Mouse (Mus musculus) heart, adult 2 months (tissue): Measurements from ENCODE around the gene Csrp1. TPM values are rescaled to one million over a fixed set of nuclear protein-coding genes. Genes with fewer than 3 reads are reported as not detected.

Source experiments
- DNase-seq, 2 experiments: peaks; one replicate each; pipeline ENCODE4 v3.0.0; 2021
- H3K27ac ChIP-seq: fragments of 200-600 bp; 2 replicates; pipeline ENCODE4 v1.8.1; 2022
- H3K27me3 ChIP-seq: fragments of 200-500 bp; 2 replicates; pipeline ENCODE4 v1.6.1; 2012; ENCODE audit warnings: mild to moderate bottlenecking, low read length, inconsistent platforms, mixed read lengths; ENCODE audit not compliant: control insufficient read depth, insufficient read depth
- H3K36me3 ChIP-seq: fragments of 200-500 bp; 2 replicates; pipeline ENCODE4 v1.6.1; 2012; ENCODE audit warnings: low read length, inconsistent platforms; ENCODE audit not compliant: control insufficient read depth, insufficient read depth
- H3K4me1 ChIP-seq: fragments of 200-500 bp; 2 replicates; pipeline ENCODE4 v1.6.1; 2011; ENCODE audit warnings: low read length; ENCODE audit not compliant: control insufficient read depth, insufficient read depth
- H3K4me3 ChIP-seq: fragments of 200-600 bp; 2 replicates; pipeline ENCODE4 v1.8.1; 2022
- H3K79me2 ChIP-seq: fragments of 200-500 bp; replicated peaks from 2 replicates; pipeline ENCODE4 v1.6.1; 2012; ENCODE audit warnings: mild to moderate bottlenecking, inconsistent platforms, low read length, moderate library complexity, mixed read lengths; ENCODE audit not compliant: control insufficient read depth, insufficient read depth
- H3K9ac ChIP-seq: fragments of 200-500 bp; 2 replicates; pipeline ENCODE4 v1.6.1; 2012; ENCODE audit warnings: low read depth, mild to moderate bottlenecking, control low read depth, inconsistent platforms, low read length, mixed read lengths
- CTCF ChIP-seq: fragments of 200-600 bp; IDR thresholded peaks from 2 replicates; pipeline ENCODE4 v1.8.1; 2022; ENCODE audit warnings: antibody characterized with exemption, mild to moderate bottlenecking, moderate library complexity
- EP300 ChIP-seq: fragments of 200-500 bp; IDR thresholded peaks from 2 replicates; pipeline ENCODE4 v1.6.1; 2011; ENCODE audit warnings: low read depth, low read length, control low read depth; ENCODE audit not compliant: insufficient read depth
- POLR2A ChIP-seq: fragments of 200-500 bp; IDR thresholded peaks from 2 replicates; pipeline ENCODE4 v1.6.1; 2011; ENCODE audit warnings: mild to moderate bottlenecking, low read depth, low read length, control low read depth; ENCODE audit not compliant: insufficient read depth
- WGBS: fragments of 180-500 bp; shearing (Covaris S2); methylation state at CpG from one replicate; pipeline ENCODE4 v1.1.7; 2018; 5-methylcytosine and 5-hydroxymethylcytosine counted together
- intact Hi-C: fragments of 180-260 bp; cut with DNase I; formaldehyde crosslinking; loops from one replicate; pipeline ENCODE4 v1.15.1; 2025
- polyA plus RNA-seq: library from polyadenylated mRNA; depleted of rRNA; stranded (reverse); fragments of >200 nt; gene quantifications from 2 replicates; pipeline ENCODE4 v1.2.3, GENCODE M21; 2012
- total RNA-seq, 2 experiments: library from RNA; stranded (reverse); gene quantifications; 2 replicates each; pipeline ENCODE4 v1.2.3; 2021

Csrp1 gene
- total and polyA plus RNA-seq, 3 experiments = 50.1 to 99.2 (median 50.5) TPM

GRCm38 (mm10) chr1:135759685-135760084, 39.8 kb downstream of the Csrp1 start:
- no peak for DNase-seq
- TF ChIP-seq EP300 (no peak), POLR2A (no peak), CTCF (no peak)
- H3K27me3 ChIP-seq = no peaks in the 10 kb centered on the region
- intact Hi-C loops = no loop called here
- H3K79me2 ChIP-seq = no peaks in the 10 kb centered on the region
- no peak overlapping the region for H3K27ac ChIP-seq
- no peak overlapping the region for H3K9ac ChIP-seq
- H3K36me3 ChIP-seq = no peaks in the 10 kb centered on the region
- H3K4me1 ChIP-seq = peaks cover 2% of the 10 kb centered on the region
- WGBS = 81% methylated on average over 4 of the region's 4 CpGs
- H3K4me3 ChIP-seq = no peak overlapping the region

DNA sequence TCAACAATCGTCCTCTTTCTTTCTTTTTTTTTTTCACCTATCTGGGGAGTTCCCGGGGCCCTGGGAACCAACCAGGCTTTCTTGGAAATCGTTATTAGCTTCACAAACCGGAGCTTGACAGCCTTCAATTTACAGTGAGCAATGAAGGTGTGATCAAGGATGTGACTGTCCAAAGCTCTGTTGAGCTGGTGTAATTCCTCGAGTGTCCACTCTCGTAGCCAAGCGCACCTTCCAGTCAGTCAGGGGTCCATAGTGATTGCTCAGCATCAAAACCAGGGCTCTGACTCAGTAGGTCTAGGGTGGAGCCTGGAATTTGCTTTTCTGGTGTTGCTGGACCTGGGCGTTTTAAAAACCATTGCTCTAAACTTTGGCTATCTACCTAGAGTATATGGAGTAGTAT, 40.4 kb downstream of the Csrp1 start:
- WGBS = 76% methylated on average over 8 of the region's 8 CpGs
- no peaks in the 10 kb centered on the region for H3K27me3 ChIP-seq
- intact Hi-C loops = no loop called here
- H3K79me2 ChIP-seq = no peaks in the 10 kb centered on the region
- no peaks in the 10 kb centered on the region for H3K4me1 ChIP-seq
- no peak overlapping the region for H3K9ac ChIP-seq
- no peak for TF ChIP-seq CTCF
- TF ChIP-seq EP300 = no peak
- no peak for TF ChIP-seq POLR2A
- DNase-seq = no peak
- no peaks in the 10 kb centered on the region for H3K36me3 ChIP-seq
- H3K27ac ChIP-seq = no peak overlapping the region
- no peak overlapping the region for H3K4me3 ChIP-seq

DNA sequence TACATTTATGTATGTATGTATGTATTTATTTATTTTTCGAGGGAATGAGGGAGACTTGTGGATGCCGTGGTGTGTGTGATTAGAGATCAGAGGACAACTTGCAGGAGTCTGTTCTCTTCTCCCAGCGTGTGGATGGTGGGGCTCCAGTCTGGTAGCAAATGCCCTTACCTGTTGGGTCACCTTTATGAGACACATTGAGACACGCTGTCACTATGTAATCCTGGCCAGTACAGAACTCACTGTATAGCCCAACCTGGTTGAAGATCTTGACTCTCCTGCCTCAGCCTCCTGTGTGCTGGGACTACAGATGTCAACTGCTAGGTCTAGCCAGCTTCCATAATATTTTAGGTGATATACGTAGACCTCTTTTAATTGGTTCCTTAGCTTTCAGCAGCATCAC, 41.9 kb downstream of the Csrp1 start:
- DNase-seq = no peak
- TF ChIP-seq POLR2A = no peak
- H3K4me1 ChIP-seq = no peaks in the 10 kb centered on the region
- no peaks in the 10 kb centered on the region; the same call in 1 of the 2 replicates for H3K79me2 ChIP-seq
- intact Hi-C loops = no loop called here
- no peak overlapping the region for H3K27ac ChIP-seq
- H3K9ac ChIP-seq = no peak overlapping the region
- no peaks in the 10 kb centered on the region for H3K36me3 ChIP-seq
- WGBS = 92% methylated on average over 5 of the region's 5 CpGs
- no peak overlapping the region for H3K4me3 ChIP-seq
- H3K27me3 ChIP-seq = no peaks in the 10 kb centered on the region

- peak in 1 of 2 experiments; percentile 35 for DNase-seq
- H3K4me3 ChIP-seq = no peak overlapping the region
- no peaks in the 10 kb centered on the region for H3K27me3 ChIP-seq
- 78% methylated on average over 9 of the region's 9 CpGs for WGBS
- intact Hi-C loops = no loop called here
- H3K79me2 ChIP-seq = no peaks in the 10 kb centered on the region; the same call in 1 of the 2 replicates
- no peaks in the 10 kb centered on the region for H3K36me3 ChIP-seq
- H3K9ac ChIP-seq = no peak overlapping the region
- TF ChIP-seq CTCF (no peak), EP300 (no peak), POLR2A (no peak)
- H3K4me1 ChIP-seq = peaks cover 1% of the 10 kb centered on the region
- H3K27ac ChIP-seq = no peak overlapping the region
Measured at GRCm38 (mm10) chr1:135763503-135764205, 43.8 kb downstream of the Csrp1 start.

DNA sequence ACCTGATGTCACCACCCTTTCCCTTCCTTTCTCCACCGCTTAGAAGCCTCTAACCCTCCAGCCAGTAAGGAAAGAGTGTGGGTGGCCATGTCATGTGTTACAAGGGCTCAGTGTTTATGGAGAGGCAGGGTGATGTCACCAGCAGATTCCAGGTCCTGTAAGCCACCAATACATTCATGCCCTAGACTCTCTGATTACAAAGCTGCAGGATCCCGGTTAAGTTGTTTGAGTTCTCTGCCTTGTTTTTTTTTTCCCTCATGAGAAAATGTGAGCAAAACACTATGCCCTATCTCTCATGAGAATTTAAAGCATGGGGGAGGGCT, 44.3 kb downstream of the Csrp1 start:
- no peaks in the 10 kb centered on the region; the same call in 1 of the 2 replicates for H3K79me2 ChIP-seq
- TF ChIP-seq POLR2A (no peak), EP300 (no peak), CTCF (no peak)
- no peaks in the 10 kb centered on the region for H3K27me3 ChIP-seq
- peaks cover 1% of the 10 kb centered on the region for H3K4me1 ChIP-seq
- H3K9ac ChIP-seq = no peak overlapping the region
- WGBS = 45% methylated on average over 2 of the region's 2 CpGs
- H3K36me3 ChIP-seq = no peaks in the 10 kb centered on the region
- H3K4me3 ChIP-seq = no peak overlapping the region
- intact Hi-C loops = no loop called here
- DNase-seq = no peak
- H3K27ac ChIP-seq = no peak overlapping the region; the same call in 1 of the 2 replicates

DNA sequence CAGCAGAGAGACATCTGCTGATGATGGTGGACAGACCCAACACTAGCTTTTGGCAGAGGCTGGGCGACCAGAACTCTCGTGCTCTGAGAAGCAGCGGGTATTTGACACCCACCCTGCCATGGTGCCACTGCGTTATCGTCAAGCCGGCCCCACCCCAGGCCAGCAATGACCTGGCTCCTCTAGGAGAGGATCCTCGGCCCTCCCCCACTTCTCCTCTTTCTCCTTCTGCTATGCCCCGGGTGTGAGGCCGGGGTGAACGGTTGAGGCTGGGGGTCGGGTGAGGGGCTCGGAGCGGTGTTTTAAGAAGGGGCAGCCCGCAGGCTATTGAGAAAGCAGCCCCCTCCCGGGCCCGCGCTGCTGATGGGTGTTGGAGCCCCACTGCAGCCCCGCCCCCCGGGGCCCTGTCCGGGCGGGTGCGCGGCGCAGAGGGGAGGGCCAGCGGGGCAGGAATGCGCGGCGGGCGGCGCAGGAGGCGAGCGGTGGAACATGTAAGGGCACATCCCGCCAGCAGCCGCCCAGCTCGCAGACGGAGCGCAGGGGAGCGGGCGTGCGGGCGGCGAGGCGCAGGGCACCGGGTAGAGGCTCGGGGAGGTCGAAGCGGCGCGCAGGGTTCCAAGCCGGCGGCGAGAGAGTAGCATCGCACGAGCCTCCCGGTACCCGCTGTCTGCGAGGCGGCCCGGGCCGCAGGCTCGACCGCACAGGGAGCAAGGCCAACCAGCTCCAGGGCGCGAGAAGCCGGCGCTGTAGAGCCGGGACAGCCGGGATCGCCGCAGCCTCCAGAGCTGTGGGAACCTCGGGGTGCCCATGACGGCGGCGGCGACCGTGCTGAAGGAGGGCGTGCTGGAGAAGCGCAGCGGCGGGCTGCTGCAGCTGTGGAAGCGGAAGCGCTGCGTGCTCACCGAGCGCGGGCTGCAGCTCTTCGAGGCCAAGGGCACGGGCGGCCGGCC, 46.1 kb downstream of the Csrp1 start, which contains the start of gene Phlda3:
TSS of gene Phlda3 (plus strand) at position 475 of the 947 bp plus-strand sequence.
- TF ChIP-seq EP300 (no peak), CTCF (peak; percentile 33), POLR2A (peak; percentile 69)
- no peaks in the 10 kb centered on the region for H3K27me3 ChIP-seq
- H3K9ac ChIP-seq = peak within 1 kb of the TSS; percentile 95
- WGBS = 2% methylated on average over 90 of the region's 90 CpGs
- DNase-seq = peak; percentile 88 to 90
- no peaks in the 10 kb centered on the region for H3K36me3 ChIP-seq
- H3K4me1 ChIP-seq = peaks cover 4% of the 10 kb centered on the region
- intact Hi-C loops = no loop called here
- H3K79me2 ChIP-seq = no peaks in the 10 kb centered on the region; the same call in 1 of the 2 replicates
- peak within 1 kb of the TSS; percentile 92 for H3K27ac ChIP-seq
- H3K4me3 ChIP-seq = peak within 1 kb of the TSS; percentile 92
